Mouse (Mus musculus) forebrain, embryonic 12.5 days (tissue): ENCODE measurements around the gene Dennd4c. TPM values are rescaled to one million over a fixed set of nuclear protein-coding genes. Genes with fewer than 3 reads are reported as not detected.

Experiments used
- polyA plus RNA-seq: library from polyadenylated mRNA; unstranded; fragments of >200 nt; fragmentation: Nextera tagmentation; extraction: Ambion mirVana; gene quantifications from 2 replicates; pipeline ENCODE4 v1.2.1, GENCODE M21; 2016

Dennd4c gene
- polyA plus RNA-seq, 1 experiment from 2014 or later = 7.3 TPM

Other genes with a start within 250 kb of the Dennd4c start
- not detected in 2 replicates for gene Saxo1, start 190.2 kb upstream of the Dennd4c start, polyA plus RNA-seq
- 81.3 and 85.2 TPM in 2 replicates for gene Rraga, start 172.9 kb upstream of the Dennd4c start, polyA plus RNA-seq
- 26.4 and 27.4 TPM in 2 replicates for gene Haus6, start 136.5 kb upstream of the Dennd4c start, polyA plus RNA-seq
- 44.8 and 46.7 TPM in 2 replicates for gene Plin2, start 78.5 kb upstream of the Dennd4c start, polyA plus RNA-seq
- 508 and 518 TPM in 2 replicates for gene Rps6, start 108.9 kb downstream of the Dennd4c start, polyA plus RNA-seq
- gene Acer2, start 125.8 kb downstream of the Dennd4c start, polyA plus RNA-seq = 12.1 and 12.4 TPM in 2 replicates